Mouse (Mus musculus): ENCODE measurements around the gene Anxa5. TPM values are rescaled to one million over a fixed set of nuclear protein-coding genes. Genes with fewer than 3 reads are reported as not detected.

Gene Anxa5
- total and polyA plus RNA-seq, 3 experiments: 30.8 to 47.1 (median 43.4) TPM

DNA sequence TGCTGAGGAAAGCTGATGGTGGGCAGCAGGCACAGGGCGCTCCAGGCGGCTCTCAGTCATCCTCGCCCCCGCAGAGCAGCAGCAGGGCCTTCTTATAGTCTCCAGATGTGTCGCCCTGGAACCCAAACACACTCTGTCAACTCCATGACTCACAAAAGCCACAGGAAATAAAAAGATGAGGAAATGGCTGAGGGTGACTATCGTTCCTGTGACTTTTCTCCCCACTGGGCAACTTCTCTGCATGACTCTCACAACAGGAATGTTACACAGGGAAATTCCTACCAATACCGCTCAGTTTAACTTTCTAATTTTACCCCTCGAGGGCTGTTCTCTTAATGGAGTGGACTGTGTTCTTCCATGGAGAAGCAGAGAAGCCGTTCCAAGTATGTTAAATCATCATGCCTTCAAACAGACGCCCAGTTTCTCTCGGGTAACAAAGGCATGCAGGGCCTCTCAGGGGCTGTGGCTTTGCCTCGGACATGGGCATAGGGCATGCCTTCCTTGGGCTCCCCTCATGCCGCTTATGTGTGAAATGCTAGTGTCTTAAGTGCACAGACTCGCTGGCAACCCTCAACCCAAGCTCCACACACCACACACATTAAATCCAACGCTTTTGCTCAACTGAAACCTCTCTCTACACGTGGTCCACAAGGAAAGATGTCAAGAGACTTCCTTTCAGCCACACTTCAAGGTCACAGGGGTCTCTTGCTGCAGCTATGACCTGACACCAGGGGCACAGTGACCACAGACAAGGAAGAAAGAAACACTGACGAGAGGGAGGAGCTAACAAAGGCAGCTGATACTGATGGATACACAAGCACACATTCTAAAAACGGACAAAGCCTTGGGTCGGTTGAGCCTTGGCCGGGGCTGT, 26.2 kb downstream of the Anxa5 start:
- H3K4me3 ChIP-seq (replicated peaks in 1 of 3; ENCODE audit: low read depth in 2 of 3, low read length in 2 of 3, poor library complexity in 1 of 3): no peak overlapping the region
- peak; percentile 20 for DNase-seq (ENCODE audit: extremely low read depth)
- H3K36me3 ChIP-seq (replicated peaks in 1 of 2; ENCODE audit: control insufficient read depth in 1 of 2, insufficient read depth in 1 of 2, low read length in 1 of 2): peaks cover 11 to 47% of the 10 kb centered on the region in 2 experiments
- H3K4me2 ChIP-seq (ENCODE audit: insufficient read depth, low read depth, poor library complexity, severe bottlenecking): no peak overlapping the region
- in situ Hi-C loops (cut with MboI; ENCODE audit: low pct_ligation_motif_present, low pct_unique_long_range_greater_than_20kb, low sequenced_read_pairs): loop anchor here (10.0 kb wide), 1 partner anchor 45 kb away; no protein-coding TSS in a partner anchor
- no peaks in the 10 kb centered on the region for H3K27me3 ChIP-seq (replicated peaks)
- TF ChIP-seq MAX (IDR thresholded peaks at IDR 0.05; ENCODE audit: low read length): no peak
- TF ChIP-seq POLR2A (IDR thresholded peaks at IDR 0.05; ENCODE audit: low read depth, low read length): no peak
- H3K27ac ChIP-seq (ENCODE audit: insufficient read depth, low read depth): no peak overlapping the region
- no peaks in the 10 kb centered on the region for H3K79me2 ChIP-seq (replicated peaks; ENCODE audit: control insufficient read depth, extremely low read depth, insufficient read depth, poor library complexity, severe bottlenecking)
- dilution Hi-C loops (cut with MboI; ENCODE audit: extremely low pct_ligation_motif_present, extremely low pct_unique_long_range_greater_than_20kb, low sequenced_read_pairs): no loop called here
- H3K9ac ChIP-seq (ENCODE audit: insufficient read depth, low read depth): no peak overlapping the region
- peaks cover 0 to 16% of the 10 kb centered on the region in 2 experiments; a peak in 2 of 4 replicates for H3K4me1 ChIP-seq (ENCODE audit: control insufficient read depth in 1 of 2, insufficient read depth in 2 of 2)
- H3K9me3 ChIP-seq (replicated peaks; ENCODE audit: low read length): no peaks in the 10 kb centered on the region

- Histone ChIP-seq H3K9ac (ENCODE audit: insufficient read depth, low read depth) (no peak overlapping the region), H3K36me3 (replicated peaks in 1 of 2; ENCODE audit: control insufficient read depth in 1 of 2, insufficient read depth in 1 of 2, low read length in 1 of 2) (peaks cover 11 to 30% of the 10 kb centered on the region in 2 experiments), H3K4me2 (ENCODE audit: insufficient read depth, low read depth, poor library complexity, severe bottlenecking) (0 out of 2 replicates have a peak overlapping the region, but pooled peaks have one; percentile 10), H3K27me3 (replicated peaks) (no peaks in the 10 kb centered on the region), H3K9me3 (replicated peaks; ENCODE audit: low read length) (no peaks in the 10 kb centered on the region), H3K4me3 (replicated peaks in 1 of 3; ENCODE audit: low read depth in 2 of 3, low read length in 2 of 3, poor library complexity in 1 of 3) (no peak overlapping the region), H3K79me2 (replicated peaks; ENCODE audit: control insufficient read depth, extremely low read depth, insufficient read depth, poor library complexity, severe bottlenecking) (no peaks in the 10 kb centered on the region), H3K27ac (ENCODE audit: insufficient read depth, low read depth) (no peak overlapping the region), H3K4me1 (ENCODE audit: control insufficient read depth in 1 of 2, insufficient read depth in 2 of 2) (peaks cover 3 to 16% of the 10 kb centered on the region in 2 experiments; a peak in 3 of 4 replicates)
- no peak for DNase-seq (ENCODE audit: extremely low read depth)
- dilution Hi-C loops (cut with MboI; ENCODE audit: extremely low pct_ligation_motif_present, extremely low pct_unique_long_range_greater_than_20kb, low sequenced_read_pairs) (no loop called here), in situ Hi-C loops (cut with MboI; ENCODE audit: low pct_ligation_motif_present, low pct_unique_long_range_greater_than_20kb, low sequenced_read_pairs) (loop anchor here (10.0 kb wide), 1 partner anchor 48 kb away; no protein-coding TSS in a partner anchor)
- TF ChIP-seq MAX (IDR thresholded peaks at IDR 0.05; ENCODE audit: low read length) (no peak), JUN (IDR thresholded peaks at IDR 0.05; ENCODE audit: insufficient read depth, low read depth, low read length) (no peak), TBP (conservative IDR thresholded peaks at IDR 0.05; ENCODE audit: low read depth, low read length) (no peak), HCFC1 (IDR thresholded peaks at IDR 0.05; ENCODE audit: low read depth, low read length) (no peak), MXI1 (IDR thresholded peaks at IDR 0.05; ENCODE audit: low read depth, low read length) (no peak), IRF4 (IDR thresholded peaks at IDR 0.05; ENCODE audit: low read depth, low read length) (no peak), MEF2A (IDR thresholded peaks at IDR 0.05; ENCODE audit: borderline replicate concordance, low read depth, low read length) (no peak), GABPA (IDR thresholded peaks at IDR 0.05; ENCODE audit: insufficient replicate concordance, low read depth, low read length) (no peak), USF1 (IDR thresholded peaks at IDR 0.05; ENCODE audit: low read depth, low read length) (no peak), USF2 (conservative IDR thresholded peaks at IDR 0.05; ENCODE audit: low read depth, low read length) (no peak), ZNF384 (IDR thresholded peaks at IDR 0.05; ENCODE audit: low read depth, low read length) (no peak), KAT2A (IDR thresholded peaks at IDR 0.05; ENCODE audit: insufficient replicate concordance, low read length) (no peak), RAD21 (IDR thresholded peaks at IDR 0.05; ENCODE audit: low read depth, low read length) (no peak), ZKSCAN1 (IDR thresholded peaks at IDR 0.05; ENCODE audit: borderline replicate concordance, low read depth, low read length) (no peak), ZC3H11A (IDR thresholded peaks at IDR 0.05; ENCODE audit: low read depth, low read length) (no peak), MYC (IDR thresholded peaks at IDR 0.05; ENCODE audit: low read depth, low read length) (no peak), CTCF (conservative IDR thresholded peaks at IDR 0.05 in 1 of 2, IDR thresholded peaks at IDR 0.05 in 1 of 2; ENCODE audit: low read depth in 2 of 2, low read length in 2 of 2) (no peak)
Measured at GRCm38 (mm10) chr3:36446918-36447317, 28.8 kb downstream of the Anxa5 start.
